Mouse (Mus musculus) thymus, postnatal 25 days (tissue): ENCODE results near the gene Fam53b.

ENCODE experiments used
- DNase-seq: peaks from one replicate; pipeline ENCODE4 v3.0.0; 2022

Gene Fam53b

DNA sequence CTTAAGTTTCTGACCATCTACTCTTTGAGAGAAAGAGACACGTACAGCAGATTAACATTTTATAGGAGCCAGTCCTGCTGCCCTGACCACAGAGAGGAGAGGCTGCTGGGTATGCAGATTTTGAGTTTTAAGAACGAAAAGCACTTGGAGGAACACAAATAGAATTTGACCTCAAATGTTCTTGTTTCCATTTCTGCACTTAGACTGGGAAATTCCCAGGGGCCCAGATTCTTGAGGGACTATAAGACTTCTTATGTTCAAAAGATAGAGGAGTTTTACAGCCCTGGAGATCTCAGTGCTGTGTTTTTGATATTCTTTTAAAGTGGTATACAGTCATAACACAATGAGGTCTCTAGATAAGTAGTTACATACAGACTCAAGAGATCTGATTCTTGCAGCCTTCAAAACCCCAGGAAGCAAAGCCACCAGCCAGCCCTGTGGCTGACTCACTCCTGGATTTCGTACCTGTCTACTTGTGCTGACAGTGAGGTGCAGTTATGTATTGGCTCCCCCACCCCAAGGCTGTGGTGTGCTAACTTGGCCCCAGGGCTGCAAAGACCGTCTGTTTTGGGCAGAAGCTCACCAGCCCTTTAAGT lies 48.7 kb downstream of the Fam53b start:
- no peak for DNase-seq

DNA sequence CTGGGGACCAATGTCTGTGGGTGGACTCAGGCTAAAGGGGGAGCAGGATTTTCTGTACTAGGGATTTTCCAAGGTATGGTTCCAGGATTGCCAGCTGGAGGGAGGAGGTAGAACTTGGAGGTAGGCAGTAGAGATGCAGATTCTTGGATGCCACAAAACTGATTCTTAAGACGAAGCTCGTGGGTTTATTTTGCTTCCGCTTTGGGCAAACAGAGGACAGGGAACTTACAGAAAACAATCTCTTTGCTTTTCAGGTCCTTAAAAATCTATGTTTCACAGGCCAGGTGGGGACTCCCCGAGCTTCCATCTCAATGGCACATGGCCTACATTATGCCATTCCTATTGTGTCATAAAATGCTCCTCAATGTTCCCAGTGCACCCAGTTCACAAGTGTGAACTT lies 49.4 kb downstream of the Fam53b start:
- no peak for DNase-seq

DNA sequence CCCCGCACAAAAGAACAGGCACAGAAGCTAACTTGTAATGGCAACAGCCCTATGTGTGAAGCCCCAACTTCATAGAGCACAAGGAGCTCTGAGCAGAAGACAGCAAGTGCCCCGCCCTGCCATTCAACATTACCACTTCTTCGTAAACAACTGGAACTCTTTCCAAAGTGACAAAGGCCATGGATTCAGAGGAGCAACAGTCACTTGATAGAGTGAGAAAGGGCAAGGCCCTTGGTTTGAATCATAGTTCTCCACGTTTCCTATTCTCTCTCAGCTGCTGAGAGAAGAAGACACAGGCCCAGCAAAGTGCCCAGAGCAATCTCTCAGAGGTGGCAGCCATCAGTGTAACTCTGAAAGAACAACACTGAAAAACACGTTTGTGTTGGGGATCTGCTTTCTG lies 49.8 kb downstream of the Fam53b start:
- no peak for DNase-seq

DNA sequence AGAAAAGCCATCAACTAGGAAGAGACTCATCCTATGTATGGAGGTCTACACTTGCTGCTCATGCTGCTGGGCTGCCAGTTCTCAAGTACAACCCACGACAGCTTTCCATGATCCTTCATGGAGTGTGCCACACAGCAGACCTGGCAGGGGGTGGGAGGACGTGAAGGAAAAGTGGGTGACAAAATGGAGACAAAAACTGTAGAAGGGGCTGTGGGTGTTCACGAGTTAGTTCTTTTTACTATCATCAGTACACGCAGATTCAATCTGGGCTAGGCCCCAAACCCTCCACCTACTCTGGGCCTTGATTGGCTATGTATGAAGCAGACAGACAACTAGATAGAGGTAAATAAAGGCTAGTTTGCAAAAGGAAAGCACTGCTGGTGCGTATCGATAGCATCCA lies 50.3 kb downstream of the Fam53b start:
- no peak for DNase-seq

DNA sequence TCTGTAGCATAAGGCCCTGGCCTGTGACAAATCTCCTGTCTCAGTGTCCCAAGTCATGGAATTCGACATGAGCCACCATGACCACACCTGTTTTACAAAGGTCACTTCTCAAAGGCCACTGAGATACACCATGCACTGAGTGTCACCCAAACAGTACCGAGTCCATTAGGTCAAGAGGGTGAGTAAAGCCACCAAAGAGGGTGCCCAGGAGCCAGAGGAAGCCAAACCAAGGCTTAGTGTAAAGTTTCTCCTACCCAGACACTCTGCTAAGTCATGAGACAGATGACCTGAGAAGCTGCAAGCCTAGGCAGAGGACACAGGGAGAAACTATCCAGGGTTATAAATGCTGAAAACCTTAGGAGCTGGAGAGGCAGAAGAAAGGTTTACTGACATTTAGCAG lies 52.3 kb downstream of the Fam53b start:
- DNase-seq, result no peak

GRCm38 (mm10) chr7:132760589-132761180 lies 53.0 kb downstream of the Fam53b start:
- no peak for DNase-seq

- no peak for DNase-seq
Measured at GRCm38 (mm10) chr7:132759926-132760325, 53.8 kb downstream of the Fam53b start.

DNA sequence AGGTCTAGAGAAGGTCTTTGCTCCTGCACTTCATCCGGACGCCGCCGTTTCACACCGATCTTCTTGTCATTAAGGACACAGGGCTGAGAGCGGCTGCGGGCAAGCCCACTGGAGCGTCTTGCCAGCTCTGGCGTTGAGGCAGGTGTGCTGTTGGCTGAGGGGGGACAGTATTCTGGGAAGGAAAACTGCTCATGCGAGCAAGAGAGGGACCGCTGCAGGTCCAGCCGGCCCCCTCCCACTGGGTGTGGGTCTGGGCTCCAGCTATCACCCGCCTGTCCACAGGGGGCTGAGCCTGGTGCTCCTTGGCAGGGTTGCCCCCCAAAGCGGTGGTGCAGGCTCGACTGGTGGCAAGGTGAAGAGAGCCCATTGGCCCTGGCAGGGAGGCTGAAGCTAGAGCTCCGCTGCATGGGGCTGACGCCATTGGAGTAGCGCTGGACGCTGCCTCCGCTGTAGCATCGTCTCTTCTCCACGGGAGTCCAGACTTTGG lies 54.2 kb downstream of the Fam53b start:
- no peak for DNase-seq

DNA sequence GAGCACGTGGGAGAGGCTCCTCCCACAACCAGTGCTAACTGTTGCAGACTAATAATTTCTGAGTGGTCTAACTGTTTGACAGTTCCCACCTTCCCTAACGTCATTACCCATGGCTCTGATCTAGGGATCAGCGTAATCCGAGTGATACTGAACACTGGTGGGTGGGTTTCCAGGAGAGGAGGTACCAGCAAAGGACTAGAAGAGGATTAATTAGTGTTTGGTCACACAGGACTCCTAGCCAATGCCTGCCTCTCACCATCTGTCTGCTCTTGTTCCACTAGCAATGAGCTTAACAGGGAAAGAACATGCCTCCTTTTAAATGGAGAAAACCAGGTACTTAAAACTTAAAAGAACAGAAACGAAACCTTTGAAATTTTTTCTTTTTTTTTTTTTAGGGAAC lies 54.8 kb downstream of the Fam53b start:
- no peak for DNase-seq

DNA sequence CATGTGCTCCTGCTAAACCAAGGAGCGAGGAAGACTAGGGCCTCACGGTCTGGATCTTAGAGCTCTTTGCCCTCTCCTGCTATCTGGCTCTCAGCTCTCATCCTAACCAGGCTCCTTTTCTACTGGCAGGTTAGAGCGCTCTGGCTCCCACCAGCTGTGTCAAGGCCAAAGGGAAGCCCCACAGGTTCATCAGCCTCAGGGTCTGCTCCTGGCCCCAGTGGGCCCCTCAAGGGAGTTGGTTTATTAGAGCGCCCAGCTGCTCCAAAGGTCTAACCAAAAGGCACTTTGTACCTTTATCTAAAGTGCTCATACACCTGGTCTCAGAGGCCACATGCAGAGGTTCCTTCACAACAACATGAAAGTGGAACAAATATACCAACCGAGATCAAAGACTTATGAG lies 57.4 kb downstream of the Fam53b start:
- no peak for DNase-seq

DNA sequence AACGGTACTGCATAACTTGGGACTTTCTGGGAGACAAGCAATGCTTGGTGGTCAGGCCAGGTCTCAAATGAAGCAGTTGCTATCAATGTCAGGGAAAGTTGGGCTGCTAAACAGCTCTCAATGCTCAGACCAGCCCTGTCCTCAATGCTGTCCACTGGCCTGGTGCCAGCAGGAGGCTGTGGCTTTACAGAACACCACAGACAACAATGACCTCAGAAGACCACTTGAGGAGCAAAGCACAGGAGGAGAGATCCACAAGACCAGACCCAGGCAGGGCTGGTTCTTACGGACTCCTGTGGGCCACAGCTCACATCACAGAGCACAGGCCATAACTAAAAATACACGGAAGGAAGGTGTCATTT lies 59.3 kb downstream of the Fam53b start:
- DNase-seq, result no peak

GRCm38 (mm10) chr7:132753518-132754388 lies 59.9 kb downstream of the Fam53b start:
- no peak for DNase-seq

GRCm38 (mm10) chr7:132751716-132752115 lies 62.0 kb downstream of the Fam53b start:
- DNase-seq, result no peak

DNA sequence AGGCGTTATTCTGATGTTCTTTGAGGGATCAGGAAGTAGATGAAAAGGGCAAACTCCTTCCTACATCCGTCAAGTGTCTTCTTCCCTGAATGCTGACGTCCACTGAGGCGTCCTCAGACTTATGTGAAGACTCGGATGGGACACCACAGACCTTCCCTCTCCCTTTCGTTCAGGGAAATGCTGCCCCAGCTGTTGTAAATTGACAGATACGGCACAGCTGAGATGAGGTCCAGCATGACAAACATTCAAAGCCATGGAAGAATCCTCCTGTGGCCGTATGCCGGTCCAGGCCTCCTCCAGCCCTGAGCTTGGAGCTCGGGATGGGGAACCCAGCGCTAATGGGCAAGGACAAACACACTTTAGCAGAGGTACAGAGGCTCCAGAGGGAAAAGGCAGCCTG lies 64.2 kb downstream of the Fam53b start:
- DNase-seq, result no peak

GRCm38 (mm10) chr7:132748076-132748769 lies 65.5 kb downstream of the Fam53b start:
- no peak for DNase-seq

GRCm38 (mm10) chr7:132747096-132747495 lies 66.6 kb downstream of the Fam53b start:
- DNase-seq, result no peak

GRCm38 (mm10) chr7:132742912-132743311 lies 70.8 kb downstream of the Fam53b start:
- no peak for DNase-seq

- no peak for DNase-seq
Measured at GRCm38 (mm10) chr7:132739829-132740228, 73.9 kb downstream of the Fam53b start.

- no peak for DNase-seq
Measured at GRCm38 (mm10) chr7:132738844-132739243, 74.8 kb downstream of the Fam53b start.

DNA sequence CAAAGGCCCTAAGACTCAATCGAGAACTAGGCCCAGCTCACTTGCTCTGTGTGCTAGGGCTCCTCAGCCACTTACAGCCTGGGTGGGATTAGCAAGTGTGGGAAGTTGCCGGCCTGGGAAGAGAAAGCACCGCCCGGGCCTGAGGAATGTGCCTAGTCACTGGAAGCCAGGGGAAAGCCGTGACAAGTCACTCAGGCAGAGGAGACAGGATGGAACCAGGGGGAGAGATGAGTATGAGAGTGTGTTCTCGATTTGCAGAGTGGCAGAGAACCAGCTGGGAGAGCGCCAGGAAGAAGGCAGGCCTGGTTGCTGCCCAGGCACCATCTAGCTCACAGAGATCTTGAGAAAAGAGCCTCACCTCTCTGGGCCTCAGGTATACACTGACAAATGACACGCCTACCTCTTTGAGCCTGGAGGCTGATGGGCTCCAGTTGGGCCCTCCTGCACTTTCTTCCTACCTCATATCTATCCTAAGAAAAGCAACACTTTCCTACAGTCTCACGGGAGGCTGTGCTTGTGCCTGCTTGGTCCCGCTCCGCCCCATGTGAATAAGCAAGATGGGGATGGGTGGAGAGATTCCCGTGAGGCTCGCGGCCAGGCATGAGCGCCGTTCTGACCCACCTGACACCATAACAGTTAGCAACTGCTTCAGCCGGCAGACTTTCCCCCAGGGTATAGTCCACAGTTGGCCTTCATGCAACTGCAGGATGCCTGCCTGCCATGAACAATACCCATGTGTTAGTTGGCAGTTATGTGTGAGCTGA lies 77.4 kb downstream of the Fam53b start:
- peak; percentile 25 for DNase-seq

DNA sequence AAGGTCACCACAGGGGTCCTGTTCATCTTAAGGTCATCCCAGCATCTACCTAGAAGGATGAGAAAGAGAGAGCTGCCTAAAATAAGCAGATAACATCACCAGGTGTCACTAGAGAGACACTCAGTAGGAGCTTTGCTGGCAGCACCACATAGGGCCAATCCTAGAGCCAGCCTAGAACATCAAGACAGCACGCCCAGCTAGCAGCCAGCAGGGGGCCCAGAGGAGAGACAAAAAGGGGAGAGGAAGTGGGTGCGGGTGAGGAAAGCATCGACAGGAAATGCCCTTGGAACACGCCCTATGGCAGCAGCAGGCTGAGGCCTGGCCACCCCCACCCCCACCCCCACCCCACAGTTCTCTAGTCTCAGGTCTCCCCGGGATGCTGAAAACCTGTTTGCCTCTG lies 78.5 kb downstream of the Fam53b start:
- DNase-seq, result peak; percentile 94

DNA sequence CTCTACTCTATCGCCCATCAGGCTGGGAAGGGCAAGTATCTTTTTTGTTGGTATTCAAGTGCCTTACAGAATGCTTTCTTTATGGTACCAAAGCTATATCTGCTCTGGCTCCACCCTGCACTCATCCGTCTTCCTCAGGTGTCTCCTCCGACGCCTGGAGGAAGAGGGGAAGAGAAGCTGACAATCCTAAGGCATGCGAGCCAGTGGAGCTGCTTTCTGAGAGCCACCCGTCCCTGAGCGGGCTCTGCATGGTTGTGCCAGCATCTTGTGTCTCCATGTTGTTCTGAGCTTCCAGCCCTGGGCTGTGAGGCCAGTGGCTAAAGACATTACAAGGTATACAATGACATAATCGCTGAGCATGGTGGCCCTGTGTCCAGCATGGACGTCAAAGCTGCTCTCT lies 79.5 kb downstream of the Fam53b start:
- DNase-seq, result no peak

DNA sequence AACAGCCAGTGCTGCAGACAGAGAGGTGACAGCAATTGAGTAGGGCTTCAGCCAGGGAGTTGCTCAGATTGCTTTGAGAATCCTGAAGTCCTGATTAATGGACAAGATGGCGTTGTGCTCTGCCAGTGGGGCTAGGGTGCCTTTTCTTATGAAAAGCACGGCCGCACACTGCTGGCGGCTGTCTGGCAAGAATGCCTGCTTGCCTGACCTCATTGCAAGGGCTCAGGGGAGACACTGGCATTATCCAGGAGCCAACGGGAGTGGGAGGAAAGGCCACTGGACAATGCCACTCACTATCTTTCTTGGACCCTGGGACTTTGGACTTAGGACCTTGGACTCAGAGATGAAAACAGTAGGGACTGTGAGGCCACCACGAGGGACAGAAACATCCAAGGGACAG lies 80.2 kb downstream of the Fam53b start:
- DNase-seq, result no peak
